Mouse (Mus musculus) kidney, adult 18-20 months (tissue): ENCODE measurements around the gene Klhl1.

Source experiments
- DNase-seq: peaks from one replicate; pipeline ENCODE4 v3.0.0; 2021

The Klhl1 gene

GRCm38 (mm10) chr14:96518954-96519682 is at the start of gene Klhl1:
TSS of gene Klhl1 (minus strand) at chr14:96519102.
- no peak for DNase-seq

DNA sequence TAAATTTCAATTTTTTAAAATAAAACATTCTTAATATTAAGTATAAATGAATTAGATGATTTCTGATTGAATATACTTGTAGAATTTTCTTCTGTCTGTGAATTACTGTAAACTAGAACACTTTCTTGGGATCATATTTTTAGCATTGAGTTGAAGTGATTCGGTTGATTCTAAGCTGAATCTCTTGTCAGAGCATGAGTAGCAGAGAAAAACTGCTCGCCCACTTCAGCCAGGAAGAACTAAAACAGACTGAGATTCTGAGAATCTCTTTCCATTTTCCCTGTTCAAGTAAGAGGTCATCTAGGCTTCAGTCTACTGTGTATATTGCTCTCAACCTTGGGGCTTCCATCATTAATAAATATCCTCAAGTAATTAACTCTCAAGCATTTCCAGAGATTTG is 34.8 kb upstream of the Klhl1 start:
- no peak for DNase-seq

GRCm38 (mm10) chr14:96518151-96518953 is 550 bp downstream of the Klhl1 start:
- no peak for DNase-seq

GRCm38 (mm10) chr14:96517727-96518126 is 1.2 kb downstream of the Klhl1 start:
- no peak for DNase-seq

DNA sequence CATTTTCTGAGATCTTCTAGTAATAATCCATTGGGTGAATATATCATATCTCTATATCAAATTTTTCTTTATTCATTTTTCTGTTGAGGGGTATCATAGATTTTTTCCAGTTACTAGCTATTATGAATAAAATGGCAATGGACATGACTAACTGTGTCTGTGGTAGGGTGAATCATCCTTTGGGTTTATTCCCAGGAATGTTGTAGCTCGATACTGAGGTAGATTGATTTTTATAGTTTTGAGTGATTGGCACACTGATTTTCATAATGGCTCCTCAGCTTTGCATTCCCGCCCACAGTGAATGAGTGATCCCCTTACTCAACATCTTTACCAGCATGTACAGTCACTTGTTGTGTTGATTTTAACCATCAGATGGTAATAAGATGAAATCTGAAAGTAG is 19.0 kb downstream of the Klhl1 start:
- no peak for DNase-seq

GRCm38 (mm10) chr14:96471812-96472211 is 47.1 kb downstream of the Klhl1 start:
- no peak for DNase-seq

DNA sequence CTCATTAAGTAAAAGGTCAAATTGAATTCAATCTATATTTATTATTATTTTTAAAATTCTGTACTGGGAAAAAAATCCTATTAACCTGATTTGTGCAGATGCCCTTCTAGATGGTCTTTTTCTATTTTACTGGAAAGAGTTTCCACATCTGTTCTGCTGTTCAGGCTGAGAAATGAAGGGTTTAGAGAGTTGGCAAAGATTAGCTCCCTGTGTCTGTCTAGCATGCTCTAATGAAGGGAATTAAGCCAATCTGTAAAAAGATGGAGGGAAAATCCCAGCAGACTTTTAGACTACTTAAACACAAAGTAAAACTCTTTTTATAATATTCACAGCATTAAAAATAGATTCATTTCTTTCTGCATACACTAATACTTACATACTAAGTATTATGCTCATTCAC is 47.6 kb downstream of the Klhl1 start:
- DNase-seq, result no peak

DNA sequence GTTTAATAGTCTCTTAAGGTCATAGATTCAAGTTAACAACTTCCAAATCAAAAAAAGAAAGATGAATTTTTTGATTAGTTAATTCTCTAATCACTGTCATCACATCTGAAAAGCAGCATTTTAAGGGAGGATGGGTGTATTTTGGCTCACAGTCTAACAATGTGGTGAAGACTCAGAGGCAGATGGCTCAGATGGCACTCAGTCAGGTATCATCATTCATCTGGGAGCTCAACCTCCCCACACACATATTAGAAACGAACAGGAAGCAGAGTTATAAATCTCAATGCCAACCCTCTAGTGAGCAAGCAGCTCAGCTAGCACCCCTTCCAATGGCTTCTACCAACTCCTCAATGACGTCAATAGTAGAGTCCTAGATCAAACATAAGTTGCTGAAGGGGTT is 57.1 kb downstream of the Klhl1 start:
- no peak for DNase-seq

DNA sequence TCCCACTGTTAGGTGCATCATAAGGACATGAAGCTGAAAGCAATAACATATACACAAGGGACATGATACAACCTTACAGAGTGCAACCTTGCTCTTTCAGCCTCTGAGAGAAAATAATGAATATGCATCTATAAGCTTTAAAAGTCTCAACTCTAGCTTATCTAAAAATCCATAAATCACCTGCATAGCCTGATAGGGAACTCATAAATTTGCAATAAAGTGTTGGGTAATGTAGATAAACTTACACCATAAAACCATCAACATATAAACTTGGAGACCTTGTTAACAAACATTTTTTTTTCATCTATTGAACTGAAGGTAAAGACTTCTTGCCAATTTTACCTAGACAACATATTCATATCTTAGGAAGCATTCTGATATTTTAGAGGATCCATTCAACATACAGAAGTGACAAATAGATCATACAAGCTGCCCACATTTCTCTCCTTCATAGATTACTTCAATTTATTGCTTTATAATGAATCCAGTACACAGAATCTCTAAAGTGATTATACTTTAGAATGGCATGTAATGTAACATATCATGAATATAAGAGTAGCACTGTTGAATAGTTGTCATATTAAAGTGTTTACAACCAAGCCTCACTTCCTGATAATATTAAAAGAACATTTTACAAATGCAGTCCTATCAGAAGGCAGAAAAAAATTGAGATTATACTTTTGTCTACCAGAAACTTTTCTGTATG is 126.7 kb downstream of the Klhl1 start:
- no peak for DNase-seq

- no peak for DNase-seq
Measured at GRCm38 (mm10) chr14:96362727-96363126, 156.2 kb downstream of the Klhl1 start.

- no peak for DNase-seq
Measured at GRCm38 (mm10) chr14:96348220-96348619, 170.7 kb downstream of the Klhl1 start.

- DNase-seq, result no peak
Measured at GRCm38 (mm10) chr14:96331069-96331468, 187.8 kb downstream of the Klhl1 start.

DNA sequence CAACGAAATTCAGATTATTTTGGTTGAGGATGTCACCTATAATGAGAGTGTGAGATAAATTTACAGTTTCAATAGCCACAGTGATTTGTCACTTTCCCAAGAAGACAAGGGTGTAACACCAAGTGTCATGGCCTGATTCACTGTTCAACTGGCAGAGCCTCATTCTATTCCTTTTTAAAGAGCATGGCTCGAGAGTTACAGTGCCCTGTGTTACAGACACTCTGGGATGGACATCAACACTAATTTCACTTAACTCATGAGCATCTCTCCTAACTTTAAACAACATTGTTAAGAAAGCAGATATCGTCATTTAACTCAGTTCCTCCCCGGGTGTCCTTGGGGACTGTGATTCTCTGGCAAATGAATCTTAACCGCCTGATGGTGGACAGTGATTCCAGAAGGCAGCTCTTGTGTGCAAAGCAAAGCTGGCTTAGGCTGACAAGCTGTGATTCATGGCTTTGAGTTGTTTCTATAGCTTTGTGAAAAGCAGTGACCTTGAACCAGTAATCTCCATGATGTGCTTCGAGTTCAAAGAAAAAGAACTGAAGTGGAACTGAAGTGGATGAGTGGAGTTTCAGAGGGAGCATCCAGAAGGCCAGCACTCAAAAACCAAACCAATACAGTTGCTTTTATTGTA is 301.0 kb downstream of the Klhl1 start:
- no peak for DNase-seq

DNA sequence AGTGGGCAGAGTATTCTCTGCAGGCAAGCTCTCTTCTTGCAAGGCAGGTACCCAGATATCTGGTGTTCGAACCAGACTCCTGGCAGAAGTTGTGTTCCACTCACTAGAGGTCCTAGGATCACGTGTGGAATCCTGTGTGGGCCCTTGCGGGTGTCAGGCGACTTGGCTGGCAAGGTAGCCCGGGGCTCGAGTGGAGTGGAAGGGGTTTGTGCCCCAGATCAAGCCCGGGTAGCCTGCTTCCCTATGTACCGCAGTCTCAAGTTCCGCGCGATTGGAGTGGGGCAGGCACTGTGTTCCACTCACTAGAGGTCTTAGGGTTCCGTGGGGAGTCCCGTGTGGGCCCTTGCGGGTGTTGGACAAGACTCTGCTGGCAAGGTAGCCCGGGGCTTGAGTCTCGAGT is 324.1 kb downstream of the Klhl1 start:
- peak; percentile 5 for DNase-seq

GRCm38 (mm10) chr14:96174546-96174945 is 344.4 kb downstream of the Klhl1 start:
- no peak for DNase-seq

DNA sequence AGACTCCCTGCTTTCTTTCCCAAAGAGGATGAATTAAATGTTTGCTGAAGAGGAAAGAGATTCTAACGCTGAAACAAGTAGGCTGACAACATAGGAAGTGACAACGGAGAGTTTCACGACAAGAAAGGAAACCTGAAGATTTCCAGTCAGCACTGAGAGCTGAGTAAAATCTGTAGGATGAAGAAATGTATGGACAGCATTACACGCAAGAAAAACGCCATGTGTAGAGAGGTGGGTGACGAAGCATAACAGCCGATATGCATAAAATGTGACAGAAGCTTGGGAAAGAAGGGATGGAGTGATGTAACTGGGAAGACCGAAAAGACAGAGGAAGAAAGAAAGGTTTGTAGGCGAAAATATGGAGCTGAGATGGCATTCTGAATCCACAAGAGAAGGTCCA is 375.8 kb downstream of the Klhl1 start:
- no peak for DNase-seq

DNA sequence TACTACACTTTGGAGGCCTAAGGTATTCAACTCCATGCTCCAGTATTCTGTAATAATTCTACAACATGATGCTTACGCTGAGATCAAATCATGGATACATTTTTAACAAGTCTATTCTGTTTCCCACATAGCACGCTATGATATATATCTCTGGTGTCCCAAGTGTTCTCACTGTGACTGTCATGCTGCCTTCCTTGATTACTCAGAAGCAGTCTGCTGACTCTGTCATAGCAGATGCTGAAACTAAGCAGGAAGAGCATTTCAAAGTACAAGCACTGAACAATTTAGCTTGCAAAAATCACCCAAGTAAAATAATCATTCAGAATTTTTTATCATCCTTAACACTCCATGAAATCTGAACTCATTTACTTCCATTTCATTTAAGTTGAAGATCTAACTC is 378.7 kb downstream of the Klhl1 start:
- DNase-seq, result no peak

GRCm38 (mm10) chr14:96107396-96107795 is 411.5 kb downstream of the Klhl1 start:
- DNase-seq, result no peak

- DNase-seq, result no peak
Measured at GRCm38 (mm10) chr14:96081681-96082207, 437.2 kb downstream of the Klhl1 start.

DNA sequence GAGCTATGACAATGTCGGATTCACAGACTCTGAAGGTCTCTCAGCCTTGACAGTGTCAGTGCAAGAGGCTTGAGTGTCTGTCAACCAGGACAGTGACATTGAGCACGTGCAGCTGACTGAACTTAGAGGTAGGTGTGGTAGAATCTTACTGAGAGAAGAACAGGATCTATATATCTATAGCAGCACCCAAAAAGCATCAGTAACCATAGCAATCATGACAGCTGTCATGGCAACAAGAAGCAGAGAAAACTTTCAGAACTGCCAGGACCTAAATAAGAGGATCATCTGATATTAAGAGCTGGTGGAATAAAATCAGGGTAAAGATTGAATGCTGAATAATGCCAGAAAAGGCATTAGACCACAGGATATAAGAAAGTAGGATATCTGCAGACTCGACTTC is 453.0 kb downstream of the Klhl1 start:
- no peak for DNase-seq
